Mouse (Mus musculus): Measurements from ENCODE around the gene Gm5737.

The Gm5737 gene

GRCm38 (mm10) chr7:120843037-120843621, 31.0 kb downstream of the Gm5737 start:
- peak; percentile 83 for DNase-seq (ENCODE audit: low spot score)

- no peak for DNase-seq (ENCODE audit: low spot score)
These were observed 31.8 kb downstream of the Gm5737 start for GRCm38 (mm10) chr7:120843852-120844435.

GRCm38 (mm10) chr7:120844689-120845088, 32.5 kb downstream of the Gm5737 start:
- DNase-seq (ENCODE audit: low spot score): no peak

GRCm38 (mm10) chr7:120848831-120849512, 36.8 kb downstream of the Gm5737 start:
- DNase-seq (ENCODE audit: low spot score): no peak

- no peak for DNase-seq (ENCODE audit: low spot score)
These were observed 38.0 kb downstream of the Gm5737 start for GRCm38 (mm10) chr7:120850165-120850564.

GRCm38 (mm10) chr7:120859854-120860253, 47.7 kb downstream of the Gm5737 start:
- DNase-seq (ENCODE audit: low spot score): no peak

- DNase-seq (ENCODE audit: low spot score): no peak
These were observed 48.8 kb downstream of the Gm5737 start for GRCm38 (mm10) chr7:120860799-120861487.

GRCm38 (mm10) chr7:120861488-120862047, 49.4 kb downstream of the Gm5737 start:
- no peak for DNase-seq (ENCODE audit: low spot score)

GRCm38 (mm10) chr7:120862196-120862595, 50.0 kb downstream of the Gm5737 start:
- DNase-seq (ENCODE audit: low spot score): no peak

- no peak for DNase-seq (ENCODE audit: low spot score)
These were observed 50.5 kb downstream of the Gm5737 start for GRCm38 (mm10) chr7:120862626-120863025.

GRCm38 (mm10) chr7:120863476-120863875, 51.3 kb downstream of the Gm5737 start:
- DNase-seq (ENCODE audit: low spot score): no peak

GRCm38 (mm10) chr7:120865100-120865499, 52.9 kb downstream of the Gm5737 start:
- DNase-seq (ENCODE audit: low spot score): no peak

GRCm38 (mm10) chr7:120865832-120866231, 53.7 kb downstream of the Gm5737 start:
- DNase-seq (ENCODE audit: low spot score): no peak

- no peak for DNase-seq (ENCODE audit: low spot score)
These were observed 54.5 kb downstream of the Gm5737 start for GRCm38 (mm10) chr7:120866684-120867083.

GRCm38 (mm10) chr7:120867720-120868119, 55.6 kb downstream of the Gm5737 start:
- DNase-seq (ENCODE audit: low spot score): no peak

- DNase-seq (ENCODE audit: low spot score): no peak
These were observed 57.7 kb downstream of the Gm5737 start for GRCm38 (mm10) chr7:120869883-120870282.

- DNase-seq (ENCODE audit: low spot score): no peak
These were observed 58.4 kb downstream of the Gm5737 start for GRCm38 (mm10) chr7:120870431-120871008.

- DNase-seq (ENCODE audit: low spot score): no peak
These were observed 60.9 kb downstream of the Gm5737 start for GRCm38 (mm10) chr7:120873083-120873482.

- DNase-seq (ENCODE audit: low spot score): no peak
These were observed 61.9 kb downstream of the Gm5737 start for GRCm38 (mm10) chr7:120874021-120874420.

GRCm38 (mm10) chr7:120874764-120875539, 62.8 kb downstream of the Gm5737 start:
- DNase-seq (ENCODE audit: low spot score): no peak
